Mouse (Mus musculus): Measurements from ENCODE around the gene Cldn15. TPM values are rescaled to one million over a fixed set of nuclear protein-coding genes. Genes with fewer than 3 reads are reported as not detected.

Cldn15 gene
- polyA plus RNA-seq (2012; rRNA removed; ENCODE audit: low replicate concordance) = 45.3 and 109 TPM in 2 replicates

DNA sequence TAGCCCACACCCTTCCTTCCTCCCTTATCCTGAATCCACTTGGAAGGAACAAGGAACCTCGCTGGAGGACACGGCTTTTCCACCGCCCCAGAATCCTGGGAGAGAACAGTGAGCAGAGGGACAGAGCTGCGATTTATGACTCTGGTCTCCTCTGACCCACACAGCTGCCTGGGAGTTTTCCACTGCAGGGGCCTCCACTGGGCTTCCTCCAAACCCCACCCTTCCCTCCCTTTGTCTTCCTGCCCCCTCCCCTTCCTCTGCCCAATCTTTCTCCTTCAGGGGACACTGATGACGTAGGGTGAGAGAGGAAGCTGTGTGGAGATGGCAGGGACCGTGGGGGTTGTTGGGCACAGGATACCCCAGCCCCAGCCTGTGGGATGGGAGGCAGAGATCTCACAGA lies at the start of gene Cldn15:
Cldn15 (plus strand) TSS at position 286 of the 400 bp plus-strand sequence.

DNA sequence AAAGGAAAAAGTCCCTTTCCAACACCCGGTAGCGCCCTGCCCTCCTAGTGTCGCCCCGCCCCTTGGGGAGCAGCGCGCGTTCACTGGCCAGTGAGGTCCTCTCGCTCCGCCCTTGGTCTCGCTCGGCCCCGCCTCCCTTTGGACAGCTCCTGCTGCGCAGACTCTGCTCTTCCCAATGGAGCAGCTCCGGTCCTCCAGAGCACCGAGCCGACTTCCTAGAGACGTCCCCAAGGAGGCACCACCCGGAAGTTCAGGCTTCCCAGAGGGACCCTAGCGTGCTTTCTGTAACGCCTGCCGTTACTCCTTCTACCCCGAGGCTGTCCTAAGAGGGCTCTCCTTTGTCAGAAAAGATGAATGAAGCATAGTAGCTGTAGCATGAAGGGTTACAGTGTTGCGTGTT lies 13.4 kb upstream of the Cldn15 start, which contains the start of gene Fis1:
Fis1 (plus strand) TSS at position 261 of the 400 bp plus-strand sequence.

DNA sequence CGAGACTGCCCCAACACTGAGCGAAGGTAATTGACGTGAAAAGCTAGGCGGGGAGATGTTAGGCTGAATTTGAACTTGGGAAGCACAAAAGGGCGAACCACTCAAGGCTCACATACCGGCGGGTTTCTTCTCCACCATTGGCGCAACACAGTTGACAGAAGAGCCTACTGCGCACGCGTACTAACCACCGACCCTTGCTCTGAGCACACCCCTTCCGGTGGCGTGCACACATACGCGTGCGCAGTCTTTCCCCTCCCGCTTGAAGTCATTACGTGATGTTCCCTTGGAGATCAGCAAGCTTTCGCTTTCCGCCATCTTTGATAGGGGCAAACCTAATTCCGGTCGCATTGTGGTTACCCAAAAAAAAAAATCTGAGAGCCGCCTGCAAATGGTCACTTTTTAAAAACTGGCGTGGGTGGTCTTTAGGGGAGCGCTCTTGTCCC lies 20.3 kb downstream of the Cldn15 start, which contains the start of gene Plod3:
Plod3 (plus strand) TSS at position 325 of the 443 bp plus-strand sequence.

DNA sequence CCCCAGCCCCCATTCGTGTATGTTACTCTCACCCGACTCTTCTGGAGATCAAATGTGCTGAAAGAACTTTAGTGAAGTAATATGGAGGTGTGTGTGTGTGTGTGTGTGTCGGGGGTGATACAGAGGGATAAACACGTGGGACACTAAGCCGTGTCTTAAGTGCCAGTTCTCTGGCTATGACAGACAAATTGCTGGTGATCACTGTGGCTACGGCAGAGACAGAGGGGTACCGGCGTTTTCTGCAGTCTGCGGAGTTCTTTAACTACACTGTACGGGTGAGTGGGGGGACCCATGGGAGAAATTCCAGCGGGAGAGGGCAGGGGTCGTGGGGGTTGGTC lies 21.5 kb downstream of the Cldn15 start, which contains the start of gene Znhit1:
Znhit1 (minus strand) TSS at position 88 of the 338 bp plus-strand sequence.

Other genes starting within 250 kb of the Cldn15 start
- gene Col26a1, start 83.4 kb upstream of the Cldn15 start, polyA plus RNA-seq (2012; rRNA removed; ENCODE audit: low replicate concordance) = 0.11 and 15.6 TPM in 2 replicates
- 15.5 and 16.2 TPM in 2 replicates for gene Ift22, start 58.5 kb upstream of the Cldn15 start, polyA plus RNA-seq (2012; rRNA removed; ENCODE audit: low replicate concordance)
- 179 and 203 TPM in 2 replicates for gene Fis1, start 13.3 kb upstream of the Cldn15 start, polyA plus RNA-seq (2012; rRNA removed; ENCODE audit: low replicate concordance)
- 127 and 187 TPM in 2 replicates for gene Plod3, start 20.4 kb downstream of the Cldn15 start, polyA plus RNA-seq (2012; rRNA removed; ENCODE audit: low replicate concordance)
- 86.1 and 90.2 TPM in 2 replicates for gene Znhit1, start 21.4 kb downstream of the Cldn15 start, polyA plus RNA-seq (2012; rRNA removed; ENCODE audit: low replicate concordance)
- gene Vgf, start 59.8 kb downstream of the Cldn15 start, polyA plus RNA-seq (2012; rRNA removed; ENCODE audit: low replicate concordance) = not detected in 2 replicates
- 81.8 and 101 TPM in 2 replicates for gene Ap1s1, start 79.5 kb downstream of the Cldn15 start, polyA plus RNA-seq (2012; rRNA removed; ENCODE audit: low replicate concordance)
- gene Serpine1, start 105.7 kb downstream of the Cldn15 start, polyA plus RNA-seq (2012; rRNA removed; ENCODE audit: low replicate concordance) = 7.5 and 24.0 TPM in 2 replicates
- gene Trim56, start 149.6 kb downstream of the Cldn15 start, polyA plus RNA-seq (2012; rRNA removed; ENCODE audit: low replicate concordance) = 11.1 and 20.5 TPM in 2 replicates
- 0.19 TPM in 1 of 2 replicates, not detected in the other for gene Muc3, start 182.7 kb downstream of the Cldn15 start, polyA plus RNA-seq (2012; rRNA removed; ENCODE audit: low replicate concordance)
- gene Muc3a, start 245.8 kb downstream of the Cldn15 start, polyA plus RNA-seq (2012; rRNA removed; ENCODE audit: low replicate concordance) = 0.91 and 2.0 TPM in 2 replicates